Mouse (Mus musculus) stomach, embryonic 15.5 days (tissue): ENCODE measurements around the gene Gm4498. TPM values are rescaled to one million over a fixed set of nuclear protein-coding genes. Genes with fewer than 3 reads are reported as not detected.
"Not testable (repeated sequence)": the region's sequence is repeated elsewhere in the genome, so short reads cannot be mapped to it uniquely, and the experiment has no call there.

Experiments
- ATAC-seq: fragments of 200-750 bp; cut with Nextera tagmentation; 2 replicates; pipeline ENCODE4 v1.8.0; 2017; ENCODE audit warnings: low read depth, moderate number of reproducible peaks, moderate TSS enrichment; ENCODE audit not compliant: insufficient read depth, low FRiP score
- H3K27ac ChIP-seq: fragments of 300-500 bp; sonication (generic); 2 replicates; pipeline ENCODE4 v1.5.1; 2015; ENCODE audit warnings: mild to moderate bottlenecking, inconsistent platforms
- H3K27me3 ChIP-seq: fragments of 300-500 bp; sonication (generic); replicated peaks from 2 replicates; pipeline ENCODE4 v1.6.1; 2015; ENCODE audit warnings: inconsistent platforms
- H3K36me3 ChIP-seq: fragments of 300-500 bp; sonication (generic); 2 replicates; pipeline ENCODE4 v1.6.1; 2015; ENCODE audit warnings: inconsistent platforms
- H3K4me1 ChIP-seq: fragments of 300-500 bp; sonication (generic); 2 replicates; pipeline ENCODE4 v1.6.1; 2015; ENCODE audit warnings: inconsistent platforms
- H3K4me2 ChIP-seq: fragments of 300-500 bp; sonication (generic); 2 replicates; pipeline ENCODE4 v1.6.1; 2015; ENCODE audit warnings: mild to moderate bottlenecking, inconsistent platforms
- H3K4me3 ChIP-seq: fragments of 300-500 bp; sonication (generic); replicated peaks from 2 replicates; pipeline ENCODE4 v1.5.1; 2015; ENCODE audit warnings: inconsistent platforms
- H3K9ac ChIP-seq: fragments of 300-500 bp; sonication (generic); 2 replicates; pipeline ENCODE4 v1.6.1; 2015; ENCODE audit warnings: inconsistent platforms
- H3K9me3 ChIP-seq: fragments of 300-500 bp; sonication (generic); 2 replicates; pipeline ENCODE4 v1.6.1; 2016; ENCODE audit warnings: inconsistent platforms
- WGBS: fragments of 180-500 bp; shearing (Covaris S2); methylation state at CpG from one replicate; pipeline ENCODE4 v1.1.7; 2015; 5-methylcytosine and 5-hydroxymethylcytosine counted together
- polyA plus RNA-seq: library from polyadenylated mRNA; unstranded; fragments of >200 nt; fragmentation: Nextera tagmentation; extraction: Ambion mirVana; gene quantifications from 2 replicates; pipeline ENCODE4 v1.2.1, GENCODE M21; 2015

The Gm4498 gene
- not detected in 2 replicates for polyA plus RNA-seq

- no CpG with 5 or more reads among the region's 2 CpGs for WGBS
- not testable (repeated sequence) for H3K27me3 ChIP-seq, H3K36me3 ChIP-seq, H3K4me2 ChIP-seq, H3K4me1 ChIP-seq, H3K27ac ChIP-seq, H3K4me3 ChIP-seq, ATAC-seq, H3K9ac ChIP-seq, H3K9me3 ChIP-seq
Measured at GRCm38 (mm10) chr7:20233728-20234127, at the start of gene Gm4498. Gene Gm4498, minus strand, starts transcription at chr7:20233828.

DNA sequence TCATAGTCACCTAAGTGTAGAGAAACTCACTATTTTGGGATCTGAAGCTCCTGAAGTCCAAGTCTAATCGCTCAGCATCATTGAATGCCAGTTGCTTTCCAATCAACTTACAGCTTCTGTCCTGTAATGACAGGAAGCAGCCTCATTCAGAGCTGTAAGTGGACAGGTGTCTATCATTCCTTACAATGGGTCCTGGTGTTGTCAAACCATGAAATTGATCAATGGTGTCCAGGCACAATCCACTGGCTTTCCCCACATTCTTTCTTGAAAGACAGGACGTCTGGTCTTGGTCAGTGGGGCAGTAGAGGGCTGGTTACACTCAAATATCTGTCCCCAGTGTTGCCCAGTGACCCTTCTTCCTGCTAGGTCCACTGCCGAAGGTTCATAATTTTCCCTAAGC lies 29.1 kb upstream of the Gm4498 start, which contains the start of gene Gm5890:
TSS of gene Gm5890 (minus strand) at position 101 of the 400 bp plus-strand sequence.
- ATAC-seq, H3K9ac ChIP-seq, H3K9me3 ChIP-seq, H3K27me3 ChIP-seq, H3K4me3 ChIP-seq, H3K36me3 ChIP-seq, H3K4me2 ChIP-seq, H3K27ac ChIP-seq, H3K4me1 ChIP-seq: not testable (repeated sequence)
- no CpG with 5 or more reads among the region's 3 CpGs for WGBS

- ATAC-seq, H3K36me3 ChIP-seq, H3K27me3 ChIP-seq, H3K4me2 ChIP-seq, H3K4me3 ChIP-seq, H3K9me3 ChIP-seq, H3K27ac ChIP-seq, H3K4me1 ChIP-seq, H3K9ac ChIP-seq: not testable (repeated sequence)
- WGBS, result no CpG with 5 or more reads among the region's 2 CpGs
Measured at GRCm38 (mm10) chr7:20205507-20205906, 28.1 kb downstream of the Gm4498 start, which contains the start of gene Gm6164. Gene Gm6164, minus strand, starts transcription at chr7:20205607.

DNA sequence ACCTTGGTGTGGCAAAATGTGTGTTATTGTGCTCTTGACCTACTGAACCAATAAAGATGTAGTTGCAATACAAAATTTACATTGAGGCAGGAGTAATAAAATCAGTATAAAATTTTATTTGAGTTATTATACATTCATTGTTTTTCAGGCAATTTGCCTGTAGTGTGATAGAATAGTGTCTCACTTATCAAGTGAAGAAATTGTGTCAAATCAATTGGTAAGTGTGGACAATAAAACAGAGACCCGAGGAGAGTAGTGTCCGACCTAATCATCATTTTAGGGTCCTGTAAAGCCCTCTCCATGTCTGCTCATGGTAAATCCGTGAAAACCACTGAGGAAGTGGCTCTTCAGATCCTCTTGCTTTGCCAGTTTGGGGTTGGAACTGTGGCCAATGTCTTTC lies 40.2 kb downstream of the Gm4498 start, which contains the start of gene Vmn1r95:
TSS of gene Vmn1r95 (plus strand) at position 301 of the 400 bp plus-strand sequence.
- not testable (repeated sequence) for H3K4me3 ChIP-seq, H3K9me3 ChIP-seq, H3K27ac ChIP-seq, ATAC-seq, H3K9ac ChIP-seq, H3K4me2 ChIP-seq, H3K27me3 ChIP-seq, H3K36me3 ChIP-seq, H3K4me1 ChIP-seq
- no CpG with 5 or more reads among the region's 3 CpGs for WGBS

Other genes starting within 250 kb of the Gm4498 start
- not detected in 2 replicates for gene Nlrp9b, start 242.4 kb downstream of the Gm4498 start, polyA plus RNA-seq
- not detected in 2 replicates for gene Vmn1r91, start 134.1 kb downstream of the Gm4498 start, polyA plus RNA-seq
- gene Gm16442, start 111.2 kb downstream of the Gm4498 start, polyA plus RNA-seq, result not detected in 2 replicates
- not detected in 2 replicates for gene Vmn1r93, start 94.7 kb downstream of the Gm4498 start, polyA plus RNA-seq
- gene Vmn1r94, start 65.5 kb downstream of the Gm4498 start, polyA plus RNA-seq, result not detected in 2 replicates
- gene Vmn1r95, start 40.1 kb downstream of the Gm4498 start, polyA plus RNA-seq, result not detected in 2 replicates
- not detected in 2 replicates for gene Gm6164, start 28.2 kb downstream of the Gm4498 start, polyA plus RNA-seq
- gene Gm5890, start 29.0 kb upstream of the Gm4498 start, polyA plus RNA-seq, result not detected in 2 replicates
- not detected in 2 replicates for gene Gm4133, start 100.2 kb upstream of the Gm4498 start, polyA plus RNA-seq
- gene Gm5728, start 141.6 kb upstream of the Gm4498 start, polyA plus RNA-seq, result not detected in 2 replicates
- gene Vmn1r100, start 184.1 kb upstream of the Gm4498 start, polyA plus RNA-seq, result not detected in 2 replicates
- gene Vmn1r101, start 208.8 kb upstream of the Gm4498 start, polyA plus RNA-seq, result not detected in 2 replicates
- not detected in 2 replicates for gene Gm10670, start 241.1 kb upstream of the Gm4498 start, polyA plus RNA-seq